Mouse (Mus musculus) cerebellum, adult 2 months (tissue): ENCODE data around the gene Tbc1d16.

Experiments
- CTCF ChIP-seq: fragments of 200-500 bp; IDR thresholded peaks from 2 replicates; pipeline ENCODE4 v1.5.1; 2011; ENCODE audit warnings: low read depth, mild to moderate bottlenecking, control low read depth, low read length, moderate library complexity, borderline replicate concordance; ENCODE audit not compliant: insufficient read depth
- POLR2A ChIP-seq: fragments of 200-500 bp; IDR thresholded peaks from 2 replicates; pipeline ENCODE4 v1.6.1; 2011; ENCODE audit warnings: low read length, control low read depth, borderline replicate concordance; ENCODE audit not compliant: insufficient read depth

GRCm38 (mm10) chr11:119215038-119215904 is 13.0 kb downstream of the Tbc1d16 start:
- TF ChIP-seq CTCF (no peak), POLR2A (no peak)
